Mouse (Mus musculus) frontal cortex, postnatal 25 days (tissue): ENCODE data around the gene Pgap3.
A peak's percentile ranks its signal among the peaks of the same experiment; 100 is the strongest.
"Not testable (repeated sequence)": the region's sequence is repeated elsewhere in the genome, so short reads cannot be mapped to it uniquely, and the experiment has no call there.

Experiments used
- DNase-seq, 2 experiments: peaks; one replicate each; pipeline ENCODE4 v3.0.0; 2022; ENCODE audit warnings: low spot score in 2 of 2

The Pgap3 gene

DNA sequence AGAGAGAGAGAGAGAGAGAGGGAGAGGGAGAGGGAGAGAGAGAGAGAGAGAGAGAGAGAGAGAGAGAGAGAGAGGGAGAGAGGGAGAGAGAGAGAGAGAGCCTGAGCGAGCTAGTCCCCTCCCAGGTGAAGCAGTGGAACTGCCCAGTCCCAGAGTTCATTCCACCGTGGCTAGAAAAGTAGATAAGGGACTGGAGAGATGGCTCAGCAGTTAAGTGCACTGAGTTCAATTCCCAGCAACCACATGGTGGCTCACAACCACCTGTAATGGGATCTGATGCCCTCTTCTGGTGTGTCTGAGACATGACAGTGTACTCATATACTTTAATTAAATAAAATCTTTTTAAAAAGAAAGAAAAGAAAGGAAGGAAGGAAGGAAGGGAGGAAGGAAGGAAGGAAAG, 17.9 kb downstream of the Pgap3 start:
- DNase-seq = not testable (repeated sequence)

DNA sequence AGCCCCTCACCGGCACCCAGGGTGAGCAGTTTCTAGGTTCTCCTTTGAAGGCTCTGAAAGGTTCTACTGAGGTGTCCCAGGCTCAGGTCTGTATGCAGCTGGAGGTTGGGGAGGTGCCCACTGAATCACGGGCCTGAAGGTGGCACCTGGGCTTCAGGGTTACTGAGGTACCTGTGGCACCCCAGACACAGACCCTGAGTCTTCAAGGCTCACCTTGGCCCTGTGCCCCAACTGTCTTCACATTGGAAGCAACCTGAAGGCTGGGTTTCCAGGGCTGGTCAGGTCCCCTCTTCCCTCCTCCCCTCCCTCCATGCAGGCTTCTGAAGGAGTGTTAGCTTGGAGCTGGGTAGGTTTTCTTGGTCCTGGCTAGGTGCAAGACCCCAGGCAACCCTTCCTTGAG, 18.6 kb downstream of the Pgap3 start:
- no peak for DNase-seq

DNA sequence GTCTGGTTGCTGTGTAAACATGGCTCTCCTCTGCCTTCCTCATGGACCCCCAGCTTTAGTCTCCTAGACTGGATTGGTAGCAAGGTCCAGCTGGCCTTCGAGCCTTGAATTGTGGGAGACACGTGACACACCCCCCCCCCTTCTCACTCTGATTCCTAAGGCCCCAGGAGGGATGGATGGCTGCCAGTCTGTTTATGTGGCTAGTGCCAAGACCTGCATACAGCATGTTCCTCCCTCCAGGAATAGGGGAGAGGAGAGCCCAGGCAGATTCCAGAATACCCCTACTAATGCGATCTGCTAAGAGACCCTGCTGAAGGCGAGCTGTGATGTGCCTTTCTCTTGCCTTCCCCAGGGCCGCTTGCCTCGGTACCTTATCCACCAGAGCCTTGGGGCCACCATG, 20.2 kb downstream of the Pgap3 start:
- no peak for DNase-seq

DNA sequence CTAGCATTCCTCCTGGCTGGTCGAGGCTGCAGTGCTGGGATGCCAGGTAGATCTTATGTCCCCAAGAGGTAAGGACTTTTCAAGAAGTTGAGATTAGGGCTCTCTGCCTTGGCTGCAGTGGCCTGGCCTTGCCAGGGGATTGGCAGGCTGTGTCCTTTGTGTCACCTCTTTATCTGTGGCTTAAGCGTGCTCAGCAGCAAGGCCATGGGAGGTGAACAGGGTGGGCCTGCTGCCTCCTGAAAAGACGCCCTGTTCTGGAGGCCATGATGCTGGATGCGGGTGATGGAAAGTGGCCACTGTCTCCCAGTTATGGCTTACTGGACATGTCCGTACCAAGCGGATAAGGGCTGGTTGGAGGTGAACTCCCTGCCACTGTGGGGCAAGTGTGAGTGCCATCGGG, 20.9 kb downstream of the Pgap3 start:
- no peak for DNase-seq

- no peak for DNase-seq
Observed at GRCm38 (mm10) chr11:98377787-98378186, 22.5 kb downstream of the Pgap3 start.

GRCm38 (mm10) chr11:98376756-98377155, 23.5 kb downstream of the Pgap3 start:
- DNase-seq = no peak

GRCm38 (mm10) chr11:98374266-98374665, 26.0 kb downstream of the Pgap3 start:
- DNase-seq = no peak

- no peak for DNase-seq
Observed at GRCm38 (mm10) chr11:98373244-98373643, 27.0 kb downstream of the Pgap3 start.

DNA sequence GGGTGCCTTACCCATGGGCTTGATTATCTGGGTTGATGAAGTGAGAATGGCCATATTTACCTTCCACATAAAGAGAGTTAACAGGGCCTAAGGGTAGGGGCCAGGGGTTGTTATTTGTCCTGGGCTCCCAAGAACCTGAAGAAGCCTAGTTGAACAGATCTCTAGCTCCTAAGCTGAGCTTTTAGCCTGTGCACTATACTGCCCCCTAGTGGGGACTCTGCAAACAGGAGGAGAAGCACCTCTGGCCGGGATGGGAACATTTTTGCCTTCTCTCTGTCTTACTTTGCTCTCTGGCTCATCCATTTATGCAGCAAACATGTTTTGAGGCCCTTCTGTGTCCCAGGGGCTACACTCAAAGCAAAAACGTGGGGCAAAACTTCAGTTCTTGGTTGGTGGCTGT, 27.9 kb downstream of the Pgap3 start:
- DNase-seq = peak in 1 of 2 experiments; percentile 62

DNA sequence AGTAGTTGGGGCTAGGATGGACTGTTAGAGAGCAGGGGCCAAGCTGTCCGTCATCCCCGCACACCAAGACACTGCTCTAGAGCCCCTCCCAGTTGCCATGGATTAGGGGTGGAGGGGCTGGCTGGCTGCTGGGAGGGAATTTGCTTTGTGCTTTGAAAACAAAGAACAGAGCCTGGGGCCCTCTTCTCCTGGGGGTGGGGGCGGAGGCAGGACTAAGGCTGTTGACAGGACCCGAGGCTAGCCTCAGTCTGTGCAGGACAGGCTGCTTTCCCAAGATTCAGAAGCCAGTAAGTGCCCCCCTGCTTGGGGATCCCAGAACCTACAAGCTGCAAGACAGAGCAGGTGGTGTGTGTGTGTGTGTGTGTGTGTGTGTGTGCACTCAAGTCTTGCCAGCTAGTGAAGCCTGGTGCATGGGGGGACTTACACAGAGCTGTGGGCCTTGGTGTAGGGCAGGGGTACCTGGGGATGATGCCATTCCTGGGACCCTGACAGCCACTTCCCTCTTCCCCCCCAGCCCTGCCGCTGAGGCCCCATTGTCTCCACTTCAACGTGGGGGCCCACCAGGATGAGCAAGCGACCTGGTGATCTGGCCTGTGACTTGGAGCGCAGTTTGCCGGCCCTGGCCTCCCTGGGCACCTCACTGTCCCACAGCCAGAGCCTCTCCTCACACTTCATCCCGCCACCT, 28.6 kb downstream of the Pgap3 start:
- no peak for DNase-seq

GRCm38 (mm10) chr11:98370588-98370987, 29.7 kb downstream of the Pgap3 start:
- DNase-seq = no peak

GRCm38 (mm10) chr11:98369337-98369736, 31.0 kb downstream of the Pgap3 start:
- no peak for DNase-seq

DNA sequence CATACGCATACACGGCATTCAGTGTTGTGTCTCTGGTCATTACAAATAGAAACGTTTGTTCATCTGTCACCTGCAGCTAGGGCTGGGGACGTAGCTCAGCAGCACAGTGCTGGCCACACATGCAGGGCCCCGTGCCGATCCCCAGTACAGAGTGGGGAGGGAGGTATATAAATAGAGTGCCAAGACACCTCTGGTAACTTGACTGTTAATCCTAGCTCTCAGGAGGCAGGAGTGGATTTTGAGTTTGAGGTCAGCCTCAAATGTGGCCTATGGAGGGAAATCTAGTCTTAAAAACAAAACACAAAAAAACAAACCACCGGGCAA, 32.5 kb downstream of the Pgap3 start:
- no peak for DNase-seq

DNA sequence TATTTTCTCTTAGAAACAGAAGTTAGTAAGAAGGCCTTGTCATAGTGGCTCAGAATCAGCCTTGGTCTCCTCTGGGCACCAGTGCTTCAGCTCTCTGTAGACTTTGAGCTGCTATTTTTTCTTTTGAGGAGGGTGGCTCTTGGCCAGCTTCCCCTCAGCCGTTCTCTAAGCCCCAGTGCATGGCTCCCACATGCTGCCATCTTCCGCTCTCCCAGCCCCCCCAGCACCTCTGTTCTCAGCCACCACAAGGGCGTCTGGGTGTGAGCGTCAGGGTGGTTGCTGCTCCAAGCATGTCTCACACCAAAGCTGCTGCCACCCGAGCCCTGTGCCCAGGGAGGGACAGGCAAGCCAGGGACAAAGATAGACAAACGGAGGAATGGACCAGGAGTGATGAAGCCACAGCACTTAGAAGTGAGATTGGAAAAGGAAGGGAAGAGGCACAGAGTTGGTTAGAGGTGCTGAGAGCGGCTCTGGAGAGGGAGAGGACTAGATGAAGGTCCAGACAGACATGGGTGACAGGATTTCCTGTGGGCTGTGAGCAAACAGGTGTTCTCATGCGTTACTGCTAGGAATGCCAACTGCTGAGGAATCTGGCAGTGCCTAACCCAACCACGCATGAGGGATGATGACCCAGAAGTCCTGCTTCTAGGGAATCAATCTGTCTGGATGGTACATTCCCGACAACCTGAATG, 33.0 kb downstream of the Pgap3 start:
- DNase-seq = no peak

DNA sequence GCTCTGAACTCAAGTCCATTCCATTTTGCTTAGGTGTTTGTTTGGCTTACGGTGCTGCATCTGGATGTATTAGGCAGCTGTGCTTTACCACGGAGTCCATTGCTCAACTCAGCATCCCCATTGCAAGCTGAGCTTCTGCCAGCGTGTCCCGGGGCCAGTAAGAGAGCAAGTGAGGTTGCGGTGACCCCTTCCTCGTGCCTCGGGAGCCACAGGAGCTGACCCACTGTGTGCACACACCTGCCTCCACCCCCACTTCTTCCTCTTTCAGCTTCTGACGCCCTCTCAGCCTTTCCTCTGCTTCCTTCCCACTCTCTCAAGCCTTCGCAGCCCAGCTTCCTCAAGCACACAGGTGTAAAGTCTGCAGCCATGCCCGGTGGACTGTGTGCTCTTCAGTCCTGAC, 34.0 kb downstream of the Pgap3 start:
- no peak for DNase-seq

- no peak for DNase-seq
Observed at GRCm38 (mm10) chr11:98364410-98364809, 35.9 kb downstream of the Pgap3 start.

DNA sequence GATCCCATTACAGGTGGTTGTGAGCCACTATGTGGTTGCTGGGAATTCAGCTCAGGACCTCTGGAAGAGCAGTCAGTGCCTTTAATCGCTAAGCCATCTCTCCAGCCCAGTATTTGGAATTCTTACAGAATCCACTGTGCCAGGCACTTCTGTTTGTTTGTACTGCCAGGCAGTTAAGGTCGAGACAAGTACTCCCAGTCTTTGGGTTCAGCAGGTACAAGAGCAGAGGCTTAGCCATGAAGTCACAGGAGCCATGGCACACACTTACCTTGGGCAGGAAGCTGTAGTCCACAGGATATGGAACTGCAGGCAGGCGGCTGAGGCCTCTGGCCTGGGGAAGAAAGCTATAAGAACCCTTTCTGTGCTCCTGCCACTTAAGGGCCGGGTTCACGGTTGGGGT, 36.5 kb downstream of the Pgap3 start:
- DNase-seq = no peak

GRCm38 (mm10) chr11:98360866-98361521, 39.3 kb downstream of the Pgap3 start:
- DNase-seq = no peak

DNA sequence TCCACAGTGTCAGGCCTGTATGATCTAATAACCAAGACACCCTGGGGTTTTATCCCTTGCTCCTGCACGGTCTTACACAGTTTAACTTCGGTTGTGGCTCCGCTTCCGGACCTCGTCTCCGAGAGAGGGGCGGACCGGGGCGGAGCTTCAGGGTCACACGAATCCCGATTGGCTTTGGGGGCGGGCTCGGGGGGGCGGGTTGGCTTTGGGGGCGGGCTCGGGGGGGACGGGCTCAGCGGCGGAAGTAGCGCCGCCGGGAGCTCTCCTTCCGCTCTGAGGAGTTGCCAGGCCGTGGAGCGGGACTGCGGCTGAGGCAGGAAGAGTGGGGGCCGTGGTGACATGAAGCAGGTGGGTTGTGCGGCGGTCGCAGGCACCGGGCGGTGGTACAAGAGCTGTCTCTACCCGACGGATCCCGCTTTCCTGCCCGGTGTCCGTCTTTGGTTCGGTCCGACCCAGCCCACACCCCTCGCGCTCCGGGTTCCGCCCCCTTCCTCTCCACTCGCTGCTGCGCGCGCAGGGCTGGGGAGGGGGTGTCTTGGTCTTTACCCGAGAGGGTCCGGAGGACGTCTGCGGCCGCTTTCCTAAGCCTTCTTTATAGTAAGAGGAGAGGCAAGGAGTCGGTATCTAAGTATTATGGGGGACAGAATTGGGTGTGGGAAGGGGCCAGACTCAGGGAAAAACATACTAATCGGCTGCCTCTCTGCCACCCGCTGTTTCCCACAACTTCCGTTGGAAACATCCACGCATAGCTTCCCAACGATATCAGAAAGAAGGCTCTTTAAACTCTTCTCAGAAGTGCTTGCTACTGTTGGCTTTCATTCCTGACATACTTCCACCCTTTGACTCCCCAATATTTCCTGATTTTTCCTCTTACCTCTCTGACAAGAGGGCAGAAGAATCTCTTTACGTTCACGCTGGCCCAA, 41.9 kb downstream of the Pgap3 start, which contains the start of gene Stard3:
Gene Stard3 (plus strand): TSS at position 208 of the 923 bp plus-strand sequence.
- peak in 1 of 2 experiments; percentile 68 for DNase-seq

- no peak for DNase-seq
Observed at GRCm38 (mm10) chr11:98357396-98358160, 42.7 kb downstream of the Pgap3 start.
